Mouse (Mus musculus): ENCODE results near the gene Zbtb48.

The Zbtb48 gene

GRCm38 (mm10) chr4:151975441-151975840 lies 52.0 kb downstream of the Zbtb48 start:
- no peak for DNase-seq (ENCODE audit: low read depth, low spot score)

DNA sequence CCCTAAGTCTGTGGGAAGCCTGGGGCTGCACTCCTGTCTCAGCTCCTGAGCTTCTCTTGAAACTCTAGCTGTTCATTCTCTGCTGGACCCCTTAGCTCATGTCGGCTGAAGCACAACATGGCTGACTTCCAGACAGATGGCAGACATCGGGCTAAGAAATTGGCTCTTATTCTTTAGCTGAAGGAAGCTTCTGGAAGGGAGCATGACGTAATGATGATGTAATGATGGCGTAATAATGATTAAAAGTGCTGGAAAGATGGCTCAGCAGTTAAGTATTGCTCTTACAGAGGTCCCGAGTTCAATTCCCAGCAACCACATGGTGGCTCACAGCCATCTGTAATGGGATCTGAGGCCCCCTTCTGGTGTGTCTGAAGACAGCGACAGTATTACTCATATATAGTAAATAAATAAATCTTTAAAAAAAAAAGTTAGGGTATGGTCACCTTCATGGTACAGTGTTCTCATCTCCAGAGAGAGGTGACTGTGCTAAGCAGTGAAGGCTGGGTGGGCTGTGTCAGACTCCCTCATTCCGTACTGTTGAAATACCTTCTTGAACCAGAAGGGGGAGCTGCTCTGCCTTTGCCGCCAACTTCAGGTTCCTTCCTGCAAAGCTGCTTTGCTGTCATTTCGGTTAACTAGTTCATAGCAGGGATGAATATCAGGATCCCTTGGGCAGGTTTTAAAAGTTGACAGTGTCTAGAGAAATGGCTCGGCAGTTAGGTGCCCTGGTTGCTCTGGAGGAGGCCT lies 55.1 kb downstream of the Zbtb48 start:
- no peak for DNase-seq (ENCODE audit: low read depth, low spot score)
